Mouse (Mus musculus) embryo, embryonic 11 days (tissue): ENCODE data around the gene Als2cl.
A peak's percentile ranks its signal among the peaks of the same experiment; 100 is the strongest.

Experiments used
- DNase-seq: peaks from one replicate; pipeline ENCODE4 v3.0.0-alpha.2; 2015

The Als2cl gene

GRCm38 (mm10) chr9:110879191-110879920, at the start of gene Als2cl:
TSS of gene Als2cl (plus strand) at chr9:110879870.
- DNase-seq, result no peak

GRCm38 (mm10) chr9:110833021-110833420, 46.6 kb upstream of the Als2cl start:
- DNase-seq, result peak; percentile 23

- DNase-seq, result no peak
Observed at GRCm38 (mm10) chr9:110834411-110834810, 45.3 kb upstream of the Als2cl start, which contains the start of gene Prss45. TSS of gene Prss45 (plus strand) at chr9:110834588.

- no peak for DNase-seq
Observed at GRCm38 (mm10) chr9:110834961-110835360, 44.7 kb upstream of the Als2cl start.

- DNase-seq, result no peak
Observed at GRCm38 (mm10) chr9:110836112-110836511, 43.6 kb upstream of the Als2cl start.

GRCm38 (mm10) chr9:110840905-110841304, 38.8 kb upstream of the Als2cl start:
- no peak for DNase-seq

GRCm38 (mm10) chr9:110841438-110841837, 38.2 kb upstream of the Als2cl start:
- no peak for DNase-seq

GRCm38 (mm10) chr9:110844206-110844605, 35.5 kb upstream of the Als2cl start, which contains the start of gene Prss46:
TSS of gene Prss46 (plus strand) at chr9:110844506.
- DNase-seq, result no peak

GRCm38 (mm10) chr9:110849162-110849561, 30.5 kb upstream of the Als2cl start:
- DNase-seq, result no peak

GRCm38 (mm10) chr9:110855903-110856302, 23.8 kb upstream of the Als2cl start:
- DNase-seq, result no peak

GRCm38 (mm10) chr9:110856920-110857319, 22.8 kb upstream of the Als2cl start:
- no peak for DNase-seq

GRCm38 (mm10) chr9:110857781-110858472, 21.7 kb upstream of the Als2cl start, which contains the start of gene Prss50:
TSS of gene Prss50 (plus strand) at chr9:110857967.
- peak; percentile 72 for DNase-seq

GRCm38 (mm10) chr9:110858523-110858922, 21.1 kb upstream of the Als2cl start:
- no peak for DNase-seq

- no peak for DNase-seq
Observed at GRCm38 (mm10) chr9:110858967-110859596, 20.6 kb upstream of the Als2cl start.

GRCm38 (mm10) chr9:110871030-110871429, 8.6 kb upstream of the Als2cl start:
- DNase-seq, result peak; percentile 58

GRCm38 (mm10) chr9:110873681-110874659, 5.7 kb upstream of the Als2cl start:
- peak; percentile 48 for DNase-seq

- DNase-seq, result no peak
Observed at GRCm38 (mm10) chr9:110874660-110875191, 4.9 kb upstream of the Als2cl start.

- DNase-seq, result peak; percentile 52
Observed at GRCm38 (mm10) chr9:110875288-110875695, 4.4 kb upstream of the Als2cl start.

- DNase-seq, result no peak
Observed at GRCm38 (mm10) chr9:110877353-110877752, 2.3 kb upstream of the Als2cl start.

GRCm38 (mm10) chr9:110877888-110878287, 1.8 kb upstream of the Als2cl start:
- DNase-seq, result no peak

GRCm38 (mm10) chr9:110879998-110880561, 410 bp downstream of the Als2cl start, which contains the start of gene Tmie:
TSS of gene Tmie (minus strand) at chr9:110880113.
- peak; percentile 69 for DNase-seq

GRCm38 (mm10) chr9:110880772-110881171, 1.1 kb downstream of the Als2cl start:
- no peak for DNase-seq
